14 mouse cellular contexts compared by ENCODE assay signal in the genomic region with DNA sequence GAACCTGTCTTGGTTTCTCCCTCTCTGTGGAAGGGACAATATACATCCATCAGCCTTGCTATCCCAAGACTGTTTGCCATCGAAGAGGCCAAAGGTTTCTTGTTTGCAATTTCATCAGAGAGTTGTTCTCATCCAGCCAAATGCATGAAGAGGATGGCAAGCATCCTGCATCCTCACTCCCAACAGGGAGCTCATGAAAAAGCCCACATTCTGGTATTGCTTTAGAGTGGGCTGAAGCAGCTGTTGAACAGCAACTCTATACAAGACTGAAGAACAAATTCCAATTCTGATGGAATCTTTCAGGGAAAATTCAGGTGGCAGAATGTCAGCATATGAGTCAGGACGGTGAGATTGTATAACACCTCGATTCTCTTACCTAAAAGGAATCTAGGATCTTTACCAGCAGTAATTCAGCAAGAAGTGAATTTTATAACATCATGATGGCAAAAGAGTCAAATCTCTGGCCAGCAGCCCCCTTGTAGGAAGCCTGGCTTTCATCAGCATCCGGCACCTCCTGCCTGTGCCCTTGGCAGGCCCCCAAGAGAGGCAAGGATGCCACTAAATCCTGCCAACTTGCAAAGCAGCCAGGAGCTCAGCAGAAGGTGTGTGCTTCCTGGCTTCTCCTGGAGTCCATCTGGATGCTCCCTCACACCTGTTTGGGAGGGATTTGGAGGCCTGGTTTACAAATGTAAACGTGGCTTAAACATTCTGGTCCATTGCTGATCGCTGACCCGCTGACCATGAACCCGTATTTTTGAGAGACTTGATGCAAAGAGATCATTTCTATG.
DNase-seq lines count a peak whose midpoint lies in the region; ATAC-seq and TF ChIP-seq lines count a peak whose summit lies in the region.
"Had no signal": no experiment of that assay in that cellular context is flagged by ENCODE, and none has a peak within 500 bp of the region (broad histone marks: within the 10 kb centered on the region; RNA-seq: fewer than 3 reads in every experiment).

No protein-coding gene starts in this region.

- no peak for TF ChIP-seq CTCF in cerebellum, adult 2 months (IDR thresholded peaks at IDR 0.05; ENCODE audit: borderline replicate concordance, insufficient read depth, low read depth, low read length)

- H3K27me3 ChIP-seq in forebrain, embryonic 15.5 days, result no peaks in the 10 kb centered on the region
- H3K27me3 ChIP-seq in forebrain, embryonic 12.5 days, result no peaks in the 10 kb centered on the region
- H3K27me3 ChIP-seq in cerebellum, adult 2 months (ENCODE audit: control insufficient read depth, insufficient read depth, low read length), result no peaks in the 10 kb centered on the region

- no peak overlapping the region for H3K27ac ChIP-seq in forebrain, embryonic 15.5 days (replicated peaks)
- no peak overlapping the region for H3K27ac ChIP-seq in forebrain, embryonic 12.5 days
- peak overlapping the region; percentile 92 for H3K27ac ChIP-seq in cerebellum, adult 2 months (ENCODE audit: insufficient read depth, low read length)

- H3K4me1 ChIP-seq in forebrain, embryonic 15.5 days, result peaks cover 9% of the 10 kb centered on the region
- H3K4me1 ChIP-seq in forebrain, embryonic 12.5 days, result no peaks in the 10 kb centered on the region
- H3K4me1 ChIP-seq in cerebellum, adult 2 months (ENCODE audit: control insufficient read depth, insufficient read depth, low read length), result peaks cover 14% of the 10 kb centered on the region; the same call in 1 of the 2 replicates

- no peaks in the 10 kb centered on the region for H3K9me3 ChIP-seq in forebrain, embryonic 15.5 days
- no peaks in the 10 kb centered on the region for H3K9me3 ChIP-seq in forebrain, embryonic 12.5 days

- no peak for TF ChIP-seq POLR2A in cerebellum, adult 2 months (IDR thresholded peaks at IDR 0.05; ENCODE audit: borderline replicate concordance, insufficient read depth, low read length)

- intact Hi-C loops in heart, postnatal 36 days (cut with DNase I), result no loop called here

- peak; percentile 99 to 100 for DNase-seq in cerebellum, adult 2 months
- DNase-seq in layer of hippocampus, adult 9-10 months (ENCODE audit: low spot score), result peak; percentile 17
- peak; percentile 13 for DNase-seq in right cerebral cortex, adult 18-20 months
- no peak for DNase-seq in c-Kit-positive CD71-positive TER-119-positive erythroid progenitor cells, embryonic 14.5 days (ENCODE audit: low spot score)
- DNase-seq in heart, postnatal 36 days, result no peak
- DNase-seq in gastrocnemius, adult 8-10 months (ENCODE audit: low spot score in 2 of 2), result no peak
- DNase-seq: adrenal gland, adult 2 months; gastrocnemius, postnatal 25 days; kidney, adult 9 months; lung, postnatal 4 days; retina, postnatal 1 day had no signal

- H3K36me3 ChIP-seq in forebrain, embryonic 15.5 days, result no peaks in the 10 kb centered on the region
- H3K36me3 ChIP-seq in forebrain, embryonic 12.5 days (replicated peaks), result no peaks in the 10 kb centered on the region

- H3K4me3 ChIP-seq in forebrain, embryonic 15.5 days, result no peak overlapping the region
- no peak overlapping the region for H3K4me3 ChIP-seq in forebrain, embryonic 12.5 days (replicated peaks)
- no peak overlapping the region for H3K4me3 ChIP-seq in cerebellum, adult 2 months (replicated peaks; ENCODE audit: insufficient read depth, low read depth, low read length)
- H3K4me3 ChIP-seq: myocyte had no signal

- ATAC-seq in forebrain, embryonic 15.5 days (replicated peaks), result peak; percentile 74
- ATAC-seq in forebrain, embryonic 12.5 days (ENCODE audit: low FRiP score), result no peak

- WGBS in forebrain, embryonic 15.5 days, result 71% methylated on average over 8 of the region's 8 CpGs
- 75% methylated on average over 8 of the region's 8 CpGs for WGBS in forebrain, embryonic 12.5 days
- WGBS in cerebellum, adult 2 months, result 5% methylated on average over 8 of the region's 8 CpGs

- no peak overlapping the region for H3K9ac ChIP-seq in forebrain, embryonic 15.5 days (replicated peaks)
- no peak overlapping the region for H3K9ac ChIP-seq in forebrain, embryonic 12.5 days

- H3K4me2 ChIP-seq in forebrain, embryonic 15.5 days (replicated peaks), result no peak overlapping the region
- H3K4me2 ChIP-seq in forebrain, embryonic 12.5 days, result no peak overlapping the region

Comparison
In these comparisons a context has a peak if more than half of its experiments do, and no peak if none do; other contexts are left out.
1. DNase-seq: peak in cerebellum, adult 2 months (2 of 2), layer of hippocampus, adult 9-10 months (single experiment) and right cerebral cortex, adult 18-20 months (single experiment); none in c-Kit-positive CD71-positive TER-119-positive erythroid progenitor cells, embryonic 14.5 days (single experiment), heart, postnatal 36 days (0 of 2) and gastrocnemius, adult 8-10 months (0 of 2).